Mouse (Mus musculus): Measurements from ENCODE around the gene Tspan33.
A peak's percentile ranks its signal among the peaks of the same experiment; 100 is the strongest.
"Not testable (repeated sequence)": the region's sequence is repeated elsewhere in the genome, so short reads cannot be mapped to it uniquely, and the experiment has no call there.

Gene Tspan33

GRCm38 (mm10) chr6:29756476-29756875, 62.5 kb downstream of the Tspan33 start:
- DNase-seq, result no peak

GRCm38 (mm10) chr6:29758417-29758816, 64.4 kb downstream of the Tspan33 start:
- DNase-seq, result peak; percentile 75

GRCm38 (mm10) chr6:29759012-29759679, 65.1 kb downstream of the Tspan33 start:
- DNase-seq, result no peak

GRCm38 (mm10) chr6:29760397-29760796, 66.4 kb downstream of the Tspan33 start:
- DNase-seq, result not testable (repeated sequence)

- no peak for DNase-seq
These were observed 67.3 kb downstream of the Tspan33 start for GRCm38 (mm10) chr6:29761282-29761681.

GRCm38 (mm10) chr6:29762524-29762923, 68.5 kb downstream of the Tspan33 start:
- no peak for DNase-seq

- DNase-seq, result no peak
These were observed 72.9 kb downstream of the Tspan33 start for GRCm38 (mm10) chr6:29766874-29767273.
